Comparison of ENCODE assay signal across 12 mouse cellular contexts in genomic region chr17:67355251-67355650, GRCm38 (mm10). TPM values are rescaled to one million over a fixed set of nuclear protein-coding genes. Genes with fewer than 3 reads are reported as not detected.
A peak's percentile ranks its signal among the peaks of the same experiment; 100 is the strongest.
DNase-seq lines count a peak whose midpoint lies in the region; ATAC-seq and TF ChIP-seq lines count a peak whose summit lies in the region.
"Had no signal": no experiment of that assay in that cellular context is flagged by ENCODE, and none has a peak within 500 bp of the region (broad histone marks: within the 10 kb centered on the region; RNA-seq: fewer than 3 reads in every experiment).

No protein-coding gene starts in this region.

- H3K4me2 ChIP-seq in kidney, embryonic 16.5 days (replicated peaks; ENCODE audit: low read depth, low read length), result peak overlapping the region; percentile 88
- peak overlapping the region; percentile 87 for H3K4me2 ChIP-seq in embryonic facial prominence, embryonic 13.5 days
- H3K4me2 ChIP-seq in hindbrain, postnatal 0 days (ENCODE audit: low read depth, low read length), result peak overlapping the region; percentile 87
- peak overlapping the region; percentile 93 for H3K4me2 ChIP-seq in neural tube, embryonic 12.5 days (replicated peaks)

- H3K4me1 ChIP-seq in kidney, embryonic 16.5 days (ENCODE audit: insufficient read depth, low read length), result peaks cover 29% of the 10 kb centered on the region
- peaks cover 13% of the 10 kb centered on the region for H3K4me1 ChIP-seq in embryonic facial prominence, embryonic 13.5 days
- H3K4me1 ChIP-seq in hindbrain, postnatal 0 days (ENCODE audit: insufficient read depth, low read length), result no peaks in the 10 kb centered on the region
- peaks cover 15% of the 10 kb centered on the region for H3K4me1 ChIP-seq in neural tube, embryonic 12.5 days
- H3K4me1 ChIP-seq: liver, embryonic 13.5 days had no signal

- no peaks in the 10 kb centered on the region for H3K9me3 ChIP-seq in kidney, embryonic 16.5 days (ENCODE audit: low read length)
- H3K9me3 ChIP-seq in embryonic facial prominence, embryonic 13.5 days, result no peaks in the 10 kb centered on the region
- no peaks in the 10 kb centered on the region for H3K9me3 ChIP-seq in hindbrain, postnatal 0 days (ENCODE audit: low read length)
- no peaks in the 10 kb centered on the region for H3K9me3 ChIP-seq in neural tube, embryonic 12.5 days
- H3K9me3 ChIP-seq: liver, embryonic 13.5 days had no signal

- no peak overlapping the region for H3K27ac ChIP-seq in kidney, embryonic 16.5 days (ENCODE audit: low read length)
- no peak overlapping the region for H3K27ac ChIP-seq in embryonic facial prominence, embryonic 13.5 days
- H3K27ac ChIP-seq in hindbrain, postnatal 0 days, result no peak overlapping the region
- H3K27ac ChIP-seq in neural tube, embryonic 12.5 days, result no peak overlapping the region
- H3K27ac ChIP-seq: liver, embryonic 13.5 days had no signal

- H3K4me3 ChIP-seq in kidney, embryonic 16.5 days (ENCODE audit: low read length), result peak overlapping the region; percentile 86
- peak overlapping the region; percentile 61 for H3K4me3 ChIP-seq in embryonic facial prominence, embryonic 13.5 days
- peak overlapping the region; percentile 79 for H3K4me3 ChIP-seq in hindbrain, postnatal 0 days (ENCODE audit: low read length)
- no peak overlapping the region for H3K4me3 ChIP-seq in neural tube, embryonic 12.5 days

- 32% methylated on average over 5 of the region's 5 CpGs for WGBS in kidney, embryonic 16.5 days
- 18% methylated on average over 5 of the region's 5 CpGs for WGBS in embryonic facial prominence, embryonic 13.5 days
- 34% methylated on average over 5 of the region's 5 CpGs for WGBS in hindbrain, postnatal 0 days
- 36% methylated on average over 5 of the region's 5 CpGs for WGBS in neural tube, embryonic 12.5 days

- H3K36me3 ChIP-seq in kidney, embryonic 16.5 days (ENCODE audit: insufficient read depth, low read length), result no peaks in the 10 kb centered on the region
- no peaks in the 10 kb centered on the region for H3K36me3 ChIP-seq in embryonic facial prominence, embryonic 13.5 days
- H3K36me3 ChIP-seq in hindbrain, postnatal 0 days (ENCODE audit: insufficient read depth, low read length), result no peaks in the 10 kb centered on the region
- no peaks in the 10 kb centered on the region for H3K36me3 ChIP-seq in neural tube, embryonic 12.5 days
- H3K36me3 ChIP-seq: liver, embryonic 13.5 days had no signal

- DNase-seq in kidney, postnatal 25 days, result no peak
- no peak for DNase-seq in hindbrain, postnatal 0 days (ENCODE audit: low spot score)
- no peak for DNase-seq in spleen, adult 12 weeks (ENCODE audit: low spot score)
- DNase-seq in spleen, postnatal 36 days (ENCODE audit: low spot score in 2 of 2), result no peak

- H3K27me3 ChIP-seq in kidney, embryonic 16.5 days (ENCODE audit: insufficient read depth, low read length), result no peaks in the 10 kb centered on the region
- peaks cover 26% of the 10 kb centered on the region for H3K27me3 ChIP-seq in embryonic facial prominence, embryonic 13.5 days
- no peaks in the 10 kb centered on the region for H3K27me3 ChIP-seq in hindbrain, postnatal 0 days (ENCODE audit: insufficient read depth, low read length)
- peaks cover 16% of the 10 kb centered on the region; the same call in 1 of the 2 replicates for H3K27me3 ChIP-seq in neural tube, embryonic 12.5 days (replicated peaks)

- ATAC-seq in kidney, embryonic 16.5 days (ENCODE audit: low FRiP score, low TSS enrichment), result no peak
- no peak for ATAC-seq in embryonic facial prominence, embryonic 13.5 days (ENCODE audit: insufficient number of reproducible peaks, insufficient read depth, low FRiP score, low TSS enrichment, low read depth)
- ATAC-seq in hindbrain, postnatal 0 days, result no peak
- ATAC-seq in neural tube, embryonic 12.5 days (ENCODE audit: low FRiP score, low read depth), result no peak
- ATAC-seq in monocyte, adult 5-6 weeks (replicated peaks; ENCODE audit: insufficient number of reproducible peaks, low FRiP score, low TSS enrichment, poor library complexity, severe bottlenecking), result no peak

- H3K9ac ChIP-seq in kidney, embryonic 16.5 days (replicated peaks; ENCODE audit: low read length), result no peak overlapping the region
- H3K9ac ChIP-seq in embryonic facial prominence, embryonic 13.5 days, result no peak overlapping the region
- no peak overlapping the region for H3K9ac ChIP-seq in hindbrain, postnatal 0 days (replicated peaks; ENCODE audit: low read length)
- H3K9ac ChIP-seq in neural tube, embryonic 12.5 days, result no peak overlapping the region
- H3K9ac ChIP-seq: liver, embryonic 13.5 days had no signal

- TF ChIP-seq CTCF in hindbrain, postnatal 0 days (IDR thresholded peaks at IDR 0.05; ENCODE audit: low read depth), result no peak

RNA-seq across cellular contexts. Expression of gene Ptprm, which starts 1.0 kb away (rescaled TPM):
- polyA plus RNA-seq in kidney, embryonic 16.5 days (2015; fragmentation: Nextera tagmentation; extraction: Ambion mirVana), result 17.3 and 19.9 TPM in 2 replicates
- polyA plus RNA-seq in embryonic facial prominence, embryonic 13.5 days (2015; fragmentation: Nextera tagmentation; extraction: Ambion mirVana), result 14.3 and 15.8 TPM in 2 replicates
- 52.4 and 63.6 TPM in 2 replicates for total RNA-seq in hindbrain, postnatal 0 days (2014; rRNA removed)
- polyA plus RNA-seq in hindbrain, postnatal 0 days (2015; fragmentation: Nextera tagmentation; extraction: Ambion mirVana), result 19.3 and 19.9 TPM in 2 replicates
- polyA plus RNA-seq in neural tube, embryonic 12.5 days (2016; fragmentation: Nextera tagmentation; extraction: Ambion mirVana), result 13.9 and 15.6 TPM in 2 replicates
- 0.49 TPM in 1 of 3 replicates, not detected in the others for total RNA-seq in monocyte, adult 5-6 weeks (2017)
- total RNA-seq: hematopoietic stem cell, adult 5-6 weeks; MEL; neutrophil, adult 5-6 weeks had no signal
